Mouse (Mus musculus): ENCODE measurements around the gene Gins2.
A peak's percentile ranks its signal among the peaks of the same experiment; 100 is the strongest.

Gins2 gene

GRCm38 (mm10) chr8:120548313-120548761 is 40.8 kb downstream of the Gins2 start:
- no peak for DNase-seq (ENCODE audit: low spot score)

DNA sequence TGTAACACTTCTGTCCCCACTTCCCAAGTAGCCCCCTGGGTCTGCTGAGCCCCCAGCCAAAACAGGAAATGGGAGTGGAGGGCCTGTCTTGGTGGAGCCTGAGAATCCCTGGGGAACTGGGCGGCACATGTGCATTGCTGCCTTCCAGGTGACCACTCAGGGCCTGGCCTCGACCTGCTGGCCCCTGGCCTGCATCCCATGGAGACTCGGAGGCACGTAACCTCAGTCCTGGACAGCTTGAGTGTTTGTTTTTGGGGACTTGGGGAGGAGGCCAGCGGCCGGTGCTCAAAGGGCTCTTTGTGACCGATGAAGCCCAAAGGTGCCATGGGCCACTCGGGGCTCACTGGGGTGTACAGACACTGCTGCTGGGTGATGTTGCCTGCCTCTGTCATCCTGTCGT is 41.5 kb downstream of the Gins2 start:
- no peak for DNase-seq (ENCODE audit: low spot score)

- DNase-seq (ENCODE audit: low spot score), result no peak
These were observed 44.9 kb downstream of the Gins2 start for GRCm38 (mm10) chr8:120544155-120544554.

GRCm38 (mm10) chr8:120543416-120544055 is 45.6 kb downstream of the Gins2 start:
- DNase-seq (ENCODE audit: low spot score), result no peak

GRCm38 (mm10) chr8:120542995-120543394 is 46.1 kb downstream of the Gins2 start:
- DNase-seq (ENCODE audit: low spot score), result no peak

DNA sequence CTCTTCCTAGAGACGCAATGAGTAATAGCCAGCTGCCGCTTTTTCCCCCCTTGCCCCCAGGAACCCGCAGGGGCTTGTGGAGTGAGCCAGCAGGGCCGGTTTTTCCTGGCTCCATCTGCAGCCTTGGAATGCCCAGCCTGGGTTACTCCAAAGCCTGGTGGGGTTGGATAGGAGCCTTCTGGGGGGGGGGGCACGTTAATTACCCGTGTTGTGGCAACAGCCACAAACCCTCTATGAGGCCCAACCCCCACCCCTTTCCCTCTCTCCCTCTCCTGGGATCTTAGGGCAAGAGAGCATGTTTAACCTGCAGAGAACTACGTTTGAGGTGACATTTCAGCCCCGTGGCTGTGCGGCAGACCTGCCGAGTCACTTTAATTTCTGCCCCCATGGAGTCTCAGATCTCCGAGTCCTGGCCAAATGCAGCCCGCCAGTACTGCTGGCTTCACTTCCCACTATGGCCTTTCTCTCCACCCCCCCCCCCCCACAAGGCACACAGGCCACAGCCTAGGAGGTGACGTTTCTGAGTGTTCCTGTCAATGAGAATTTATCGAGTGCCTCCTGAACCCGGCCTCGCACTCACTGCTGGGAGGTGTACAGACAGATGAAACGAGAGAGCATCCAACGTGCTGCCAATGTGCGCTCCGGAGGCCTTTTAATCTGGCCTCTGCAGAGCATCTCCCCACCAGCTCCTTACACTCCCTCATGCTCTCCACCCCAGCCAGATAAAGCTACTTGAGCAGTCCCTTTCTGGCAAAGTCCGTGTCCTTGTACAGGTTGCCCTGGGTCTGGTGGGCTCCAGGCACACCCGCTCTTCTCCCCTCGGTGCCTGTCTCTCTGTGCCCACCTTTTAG is 49.1 kb downstream of the Gins2 start:
- DNase-seq (ENCODE audit: low spot score), result no peak

DNA sequence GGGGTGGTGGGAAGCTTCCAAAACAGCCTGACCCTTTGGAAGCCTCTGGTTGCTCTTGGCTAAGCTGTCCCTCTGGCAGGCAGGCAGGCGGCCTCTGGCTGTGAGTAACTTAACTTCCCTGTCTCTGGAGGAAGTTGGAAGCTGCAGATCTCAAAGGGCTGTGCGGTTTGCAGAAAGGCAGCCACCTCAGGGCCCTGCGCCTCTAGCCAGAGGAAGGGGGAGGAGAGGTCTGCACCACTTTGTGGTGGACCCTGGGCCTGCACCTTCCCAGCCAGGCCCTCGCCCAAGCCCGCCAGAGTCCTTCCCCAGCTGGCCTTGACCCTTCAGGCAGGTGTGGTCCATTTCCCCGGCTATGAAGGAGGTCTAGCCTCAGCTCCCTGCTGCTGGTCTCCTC is 49.7 kb downstream of the Gins2 start:
- no peak for DNase-seq (ENCODE audit: low spot score)

DNA sequence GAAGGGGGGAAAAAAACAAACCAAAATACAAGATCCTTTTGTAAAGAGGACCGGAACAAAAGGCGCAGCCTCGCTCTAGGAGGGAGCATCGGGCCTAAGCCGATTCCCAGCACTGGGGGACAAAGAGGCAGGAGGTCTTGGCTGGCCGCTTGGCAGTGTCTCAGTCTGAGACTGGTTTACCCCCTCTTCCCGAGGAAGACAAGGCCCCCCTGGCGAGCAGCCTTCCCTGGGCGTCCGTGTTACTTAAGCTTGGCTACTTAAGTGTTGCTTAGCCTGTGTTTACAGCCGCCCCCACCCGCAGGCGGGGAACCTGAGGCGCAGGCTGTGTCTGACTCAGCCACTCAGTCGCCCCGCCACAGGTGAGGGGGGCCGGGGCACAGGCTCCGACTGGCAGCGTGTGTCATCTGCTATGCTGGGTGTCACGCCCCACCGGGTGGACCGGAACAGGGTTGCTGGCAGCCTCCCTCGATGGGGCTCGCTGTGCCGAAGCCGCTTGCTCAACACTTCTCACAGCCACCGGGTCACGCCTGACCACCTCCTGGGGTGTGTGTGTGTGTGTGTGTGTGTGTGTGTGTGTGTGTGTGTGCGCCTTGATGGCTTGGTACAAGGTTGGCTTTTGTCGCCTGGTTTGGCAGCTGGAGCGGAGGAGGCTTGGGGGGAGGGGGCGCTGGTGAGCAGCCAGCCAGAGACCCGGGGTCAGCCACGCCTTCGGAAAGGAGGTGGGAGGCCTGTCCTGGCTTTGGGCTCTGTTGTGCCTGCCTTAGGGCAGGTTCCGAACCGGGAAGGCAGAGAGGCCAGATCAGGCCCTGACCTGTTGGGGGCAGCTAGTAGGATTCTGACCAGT is 50.5 kb downstream of the Gins2 start:
- DNase-seq (ENCODE audit: low spot score), result peak; percentile 78

DNA sequence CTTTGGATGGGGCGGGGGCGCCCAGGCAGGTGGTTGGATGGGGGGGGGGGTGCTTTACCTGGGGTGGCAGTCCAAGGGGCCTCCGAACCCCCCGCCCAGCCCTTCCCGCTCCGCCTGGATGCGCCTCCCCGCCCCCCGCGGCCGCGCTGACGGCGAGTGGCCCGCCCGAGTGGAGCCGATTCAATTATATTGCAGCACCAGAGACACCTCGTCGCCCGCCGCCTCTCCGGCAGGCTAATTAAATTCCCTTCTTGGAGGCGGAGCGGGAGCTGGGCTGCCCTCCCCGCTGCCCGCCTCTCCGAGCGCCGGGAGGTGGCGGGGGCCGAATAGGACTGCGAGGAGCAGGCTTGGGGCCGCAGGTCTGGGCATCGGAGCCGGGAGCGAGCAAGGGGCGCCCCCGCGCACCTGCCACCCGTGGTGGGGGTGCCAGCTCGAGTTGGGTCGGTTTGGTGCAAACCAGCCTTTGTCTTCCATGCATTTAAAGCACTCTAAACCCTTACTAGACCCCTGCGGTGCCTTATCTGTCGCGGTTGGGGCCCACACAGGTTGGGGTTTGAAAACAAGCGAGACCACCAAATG is 51.2 kb downstream of the Gins2 start:
- peak; percentile 75 for DNase-seq (ENCODE audit: low spot score)

DNA sequence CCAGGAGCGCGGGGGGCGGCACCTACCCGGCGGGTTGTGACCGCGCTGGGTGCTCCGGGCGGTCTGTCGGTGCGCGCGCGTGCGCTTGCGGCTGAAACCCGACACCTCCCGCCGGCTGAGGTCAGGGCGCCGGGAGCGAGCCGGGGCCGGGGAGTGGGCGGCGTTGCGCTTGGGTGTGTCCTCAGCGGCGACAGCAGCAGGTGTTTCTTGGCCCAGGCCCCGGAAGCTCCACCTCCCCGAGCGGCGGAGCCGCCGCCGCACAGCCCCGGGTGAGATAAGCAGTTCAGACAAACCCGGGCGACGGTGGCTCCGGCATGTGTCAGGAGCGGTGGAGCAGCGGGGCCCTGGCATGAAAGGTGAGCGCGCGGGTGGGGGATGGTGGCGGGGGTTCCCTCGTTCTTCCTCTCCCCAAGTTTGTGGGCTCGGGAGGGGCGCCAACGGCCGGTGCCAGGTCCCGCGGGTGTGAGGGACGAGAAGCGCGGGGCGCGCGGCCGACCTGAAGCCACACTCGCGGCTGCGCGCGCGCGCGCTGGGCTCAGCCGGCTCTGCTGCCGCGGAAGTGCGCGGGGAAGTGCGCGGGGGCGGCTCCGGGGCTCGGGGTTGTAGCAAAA is 51.8 kb downstream of the Gins2 start:
- DNase-seq (ENCODE audit: low spot score), result peak; percentile 79

DNA sequence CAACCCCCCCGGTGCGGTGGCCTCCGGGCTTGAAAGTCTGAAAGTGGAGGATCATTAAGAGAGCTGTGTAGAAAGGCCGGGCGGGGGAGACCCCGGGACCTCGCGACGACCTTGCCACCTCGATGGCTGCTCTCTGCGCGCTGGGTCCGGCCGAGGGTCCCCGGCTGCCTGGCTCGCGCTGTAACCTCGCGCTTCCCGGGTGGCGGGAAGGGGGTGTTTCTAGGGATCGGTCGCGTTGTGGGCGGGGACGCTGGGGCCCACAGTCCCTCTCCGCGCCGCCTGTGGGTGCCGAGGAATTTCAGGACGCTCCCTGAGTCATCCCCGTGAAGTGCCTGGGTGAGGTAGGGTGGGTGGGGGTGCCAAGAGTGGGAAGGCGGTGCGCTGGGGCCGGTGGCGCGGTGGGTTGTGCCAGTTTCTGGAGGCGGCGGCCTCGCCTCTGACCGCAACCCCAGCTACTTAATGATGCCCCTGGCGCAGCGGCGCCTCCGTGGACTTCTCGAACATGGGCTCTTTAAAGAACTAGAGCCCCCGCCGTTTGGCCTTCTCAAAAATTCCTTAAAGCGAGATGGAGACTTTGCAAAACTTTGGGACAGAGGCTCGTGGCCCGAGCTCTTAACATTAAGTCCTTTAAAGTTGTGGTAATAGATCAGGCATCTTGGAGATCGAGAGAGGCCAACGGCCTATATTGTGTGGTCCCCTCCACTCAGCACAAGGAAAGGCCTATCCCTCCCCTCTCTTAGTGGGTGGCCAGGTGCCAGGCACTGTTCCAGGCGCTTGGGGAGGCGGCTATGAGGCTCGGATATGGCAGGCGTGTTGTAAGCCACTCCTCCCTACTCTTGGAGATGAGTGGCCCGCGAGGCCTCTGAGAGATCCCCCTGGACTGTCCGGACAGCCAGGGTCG is 52.5 kb downstream of the Gins2 start:
- DNase-seq (ENCODE audit: low spot score), result no peak

DNA sequence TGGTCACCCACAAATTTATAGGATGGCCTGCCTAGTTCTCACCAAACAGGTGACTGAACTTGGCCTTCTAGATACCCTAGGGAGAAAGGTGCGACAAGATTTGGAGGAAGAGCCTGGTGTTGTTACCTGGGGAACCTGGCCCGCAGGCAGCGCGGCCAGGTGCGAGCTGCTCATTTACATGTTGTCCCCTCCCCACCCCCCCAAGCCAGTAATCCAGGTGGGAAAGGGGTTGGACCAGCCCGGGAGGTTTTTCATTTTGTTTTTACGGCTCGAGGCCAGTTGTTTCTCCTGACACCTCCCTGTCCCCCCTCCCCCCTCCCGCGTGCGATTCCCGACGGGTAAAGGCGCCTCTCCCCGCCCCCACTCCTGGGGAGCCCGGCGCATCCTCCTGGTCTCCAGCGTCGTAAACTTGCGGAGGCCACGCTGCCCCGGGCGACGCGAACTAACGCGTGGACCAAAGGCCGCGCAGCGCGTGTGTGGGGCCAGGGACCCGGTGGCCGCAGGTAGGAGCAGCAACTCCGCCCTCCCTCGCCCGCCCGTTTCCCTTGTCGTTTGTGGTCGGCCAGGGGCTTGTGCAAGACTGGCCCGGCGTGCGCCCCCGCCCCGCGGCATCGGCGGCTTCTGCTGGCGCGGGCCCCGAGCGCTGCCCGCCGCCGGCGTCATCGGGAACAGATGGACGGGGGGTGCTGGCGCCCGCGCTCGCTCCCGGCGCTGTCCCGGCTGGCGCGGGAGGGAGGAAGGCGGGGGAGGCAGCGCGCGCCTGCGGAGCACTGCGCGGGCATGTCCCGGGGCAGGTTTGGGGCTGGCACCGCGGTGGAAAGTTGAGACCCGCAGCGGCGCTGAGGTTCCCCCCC is 53.4 kb downstream of the Gins2 start:
- peak; percentile 72 for DNase-seq (ENCODE audit: low spot score)

- DNase-seq (ENCODE audit: low spot score), result peak; percentile 92
These were observed 54.4 kb downstream of the Gins2 start for GRCm38 (mm10) chr8:120534504-120535368.

GRCm38 (mm10) chr8:120534080-120534479 is 55.0 kb downstream of the Gins2 start:
- DNase-seq (ENCODE audit: low spot score), result no peak

DNA sequence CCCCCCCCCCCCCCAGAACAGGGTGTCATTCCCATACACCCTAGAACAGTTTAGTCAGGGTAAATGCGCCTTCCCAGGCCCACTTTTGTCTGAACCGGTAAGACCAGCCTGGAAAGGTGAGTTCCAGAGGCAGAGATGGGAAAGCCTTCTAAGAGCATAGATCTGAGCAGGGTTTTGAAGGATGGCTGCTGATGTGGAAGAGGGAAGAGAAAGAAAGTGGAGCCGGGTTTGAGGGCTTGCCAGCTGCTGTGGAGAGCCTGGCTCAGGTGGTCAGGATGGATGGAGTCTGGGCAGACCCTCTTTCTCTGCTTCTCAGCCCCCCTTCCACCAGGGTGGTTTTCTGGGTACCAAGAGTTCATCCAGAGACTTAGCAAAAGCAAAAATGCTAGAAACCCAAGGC is 55.7 kb downstream of the Gins2 start:
- no peak for DNase-seq (ENCODE audit: low spot score)

DNA sequence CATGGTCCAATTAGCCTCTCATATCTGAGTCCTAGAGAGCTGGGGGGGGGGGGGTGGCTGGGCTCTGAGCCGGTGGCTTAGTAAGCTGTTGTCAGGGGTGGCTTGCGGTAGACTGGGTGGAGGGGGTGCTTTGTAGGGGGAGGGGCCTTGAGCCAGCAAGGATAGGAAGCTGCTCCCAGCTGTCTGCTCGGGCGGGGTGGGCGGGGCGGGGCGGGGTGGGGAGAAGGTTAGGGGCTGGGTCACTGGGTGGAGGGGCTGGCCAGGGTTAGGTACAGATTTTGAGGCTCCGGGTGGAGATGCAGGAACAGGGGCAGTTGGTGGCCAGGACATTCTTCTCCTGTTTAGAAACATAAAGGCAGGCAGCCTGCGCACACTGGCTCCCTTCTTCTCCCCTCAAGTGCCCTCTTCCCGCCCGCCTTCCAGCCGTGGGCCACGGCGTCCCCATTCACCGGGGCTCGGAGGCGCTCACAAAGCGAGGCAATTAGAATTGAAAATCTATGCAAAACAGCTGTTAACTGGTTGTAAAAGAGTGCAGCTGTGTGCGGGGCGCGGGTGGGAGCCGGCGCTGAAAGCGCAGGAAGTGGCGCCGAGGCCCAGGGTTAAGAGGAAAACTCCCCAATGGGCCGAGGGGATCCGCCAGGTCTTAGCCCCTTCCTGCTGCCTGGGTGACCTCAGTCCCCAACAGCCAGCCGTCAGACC is 56.4 kb downstream of the Gins2 start:
- peak; percentile 66 for DNase-seq (ENCODE audit: low spot score)

- no peak for DNase-seq (ENCODE audit: low spot score)
These were observed 57.2 kb downstream of the Gins2 start for GRCm38 (mm10) chr8:120531775-120532516.
